Mouse (Mus musculus) midbrain, embryonic 14.5 days (tissue): ENCODE results near the gene Hsp90aa1. TPM values are rescaled to one million over a fixed set of nuclear protein-coding genes. Genes with fewer than 3 reads are reported as not detected.
A peak's percentile ranks its signal among the peaks of the same experiment; 100 is the strongest.
"Not testable (repeated sequence)": the region's sequence is repeated elsewhere in the genome, so short reads cannot be mapped to it uniquely, and the experiment has no call there.

Experiments used
- ATAC-seq: fragments of 200-750 bp; cut with Nextera tagmentation; 2 replicates; pipeline ENCODE4 v1.8.0; 2017; ENCODE audit warnings: moderate number of reproducible peaks, moderate library complexity; ENCODE audit not compliant: low FRiP score, low TSS enrichment
- DNase-seq: peaks from one replicate; pipeline ENCODE4 v3.0.0-alpha.2; 2015
- H3K27ac ChIP-seq: fragments of 300-500 bp; sonication (generic); replicated peaks from 2 replicates; pipeline ENCODE4 v1.5.1; 2014; ENCODE audit warnings: mild to moderate bottlenecking, low read depth, low read length, moderate library complexity
- H3K27me3 ChIP-seq: fragments of 300-500 bp; sonication (generic); 2 replicates; pipeline ENCODE4 v1.6.1; 2014; ENCODE audit warnings: low read length, control low read depth, mixed read lengths; ENCODE audit not compliant: control insufficient read depth, insufficient read depth
- H3K36me3 ChIP-seq: fragments of 300-500 bp; sonication (generic); 2 replicates; pipeline ENCODE4 v1.6.1; 2014; ENCODE audit warnings: low read length, control low read depth; ENCODE audit not compliant: control insufficient read depth, insufficient read depth
- H3K4me1 ChIP-seq: fragments of 300-500 bp; sonication (generic); 2 replicates; pipeline ENCODE4 v1.6.1; 2014; ENCODE audit warnings: mild to moderate bottlenecking, antibody characterized with exemption, low read length, control low read depth; ENCODE audit not compliant: control insufficient read depth, insufficient read depth
- H3K4me2 ChIP-seq: fragments of 300-500 bp; sonication (generic); 2 replicates; pipeline ENCODE4 v1.6.1; 2014; ENCODE audit warnings: mild to moderate bottlenecking, low read length, moderate library complexity
- H3K4me3 ChIP-seq: fragments of 300-500 bp; sonication (generic); replicated peaks from 2 replicates; pipeline ENCODE4 v1.5.1; 2014; ENCODE audit warnings: low read depth, low read length
- H3K9ac ChIP-seq: fragments of 300-500 bp; sonication (generic); replicated peaks from 2 replicates; pipeline ENCODE4 v1.6.1; 2014; ENCODE audit warnings: mild to moderate bottlenecking, low read length, moderate library complexity
- H3K9me3 ChIP-seq: fragments of 300-500 bp; sonication (generic); 2 replicates; pipeline ENCODE4 v1.6.1; 2016; ENCODE audit warnings: low read length, control low read depth, mixed read lengths; ENCODE audit not compliant: control insufficient read depth
- WGBS: fragments of 180-500 bp; shearing (Covaris S2); extraction: QIAGEN DNeasy Blood & Tissue Kit; methylation state at CpG from one replicate; pipeline ENCODE4 v1.1.7; 2014; 5-methylcytosine and 5-hydroxymethylcytosine counted together
- polyA plus RNA-seq: library from polyadenylated mRNA; unstranded; fragments of >200 nt; fragmentation: Nextera tagmentation; extraction: Ambion mirVana; gene quantifications from 2 replicates; pipeline ENCODE4 v1.2.1, GENCODE M21; 2014

Gene Hsp90aa1
- polyA plus RNA-seq, 1 experiment from 2014 or later, result 1,408 TPM

- H3K27ac ChIP-seq, result peak overlapping the region; percentile 97
- H3K4me1 ChIP-seq, result peaks cover 12% of the 10 kb centered on the region
- DNase-seq (peak; percentile 99), ATAC-seq (peak; percentile 95)
- H3K36me3 ChIP-seq, result peaks cover 29% of the 10 kb centered on the region
- H3K4me2 ChIP-seq, result peak overlapping the region; percentile 70
- H3K9ac ChIP-seq, result peak overlapping the region; percentile 99
- no peaks in the 10 kb centered on the region for H3K9me3 ChIP-seq
- no peaks in the 10 kb centered on the region for H3K27me3 ChIP-seq
- peak overlapping the region; percentile 98 for H3K4me3 ChIP-seq
- WGBS, result under 1% methylated on average over 89 of the region's 89 CpGs
Measured at GRCm38 (mm10) chr12:110696173-110696974, 6.2 kb downstream of the Hsp90aa1 start.

- Histone ChIP-seq H3K27me3 (no peaks in the 10 kb centered on the region), H3K9ac (peak overlapping the region; percentile 99), H3K4me2 (peak overlapping the region; percentile 61), H3K9me3 (no peaks in the 10 kb centered on the region), H3K4me3 (peak overlapping the region; percentile 98), H3K27ac (peak overlapping the region; percentile 97), H3K4me1 (peaks cover 12% of the 10 kb centered on the region), H3K36me3 (peaks cover 31% of the 10 kb centered on the region)
- ATAC-seq (peak; percentile 74), DNase-seq (peak; percentile 81)
- under 1% methylated on average over 54 of the region's 55 CpGs for WGBS
Measured at GRCm38 (mm10) chr12:110695676-110696171, 6.8 kb downstream of the Hsp90aa1 start.

- not testable (repeated sequence) for H3K4me3 ChIP-seq, H3K9ac ChIP-seq, H3K9me3 ChIP-seq, H3K4me2 ChIP-seq, H3K27me3 ChIP-seq, H3K27ac ChIP-seq, ATAC-seq, DNase-seq
- H3K4me1 ChIP-seq, result peaks cover 12% of the 10 kb centered on the region
- WGBS, result 78% methylated on average over 5 of the region's 5 CpGs
- H3K36me3 ChIP-seq, result peaks cover 52% of the 10 kb centered on the region
Measured at GRCm38 (mm10) chr12:110693378-110693777, 9.2 kb downstream of the Hsp90aa1 start.

GRCm38 (mm10) chr12:110689919-110690643, 12.4 kb downstream of the Hsp90aa1 start:
- Histone ChIP-seq H3K4me1 (peaks cover 9% of the 10 kb centered on the region), H3K9me3 (no peaks in the 10 kb centered on the region), H3K9ac (no peak overlapping the region), H3K36me3 (peaks cover 81% of the 10 kb centered on the region), H3K27ac (no peak overlapping the region), H3K27me3 (no peaks in the 10 kb centered on the region), H3K4me3 (no peak overlapping the region), H3K4me2 (no peak overlapping the region)
- 89% methylated on average over 6 of the region's 6 CpGs for WGBS
- ATAC-seq (no peak), DNase-seq (no peak)

DNA sequence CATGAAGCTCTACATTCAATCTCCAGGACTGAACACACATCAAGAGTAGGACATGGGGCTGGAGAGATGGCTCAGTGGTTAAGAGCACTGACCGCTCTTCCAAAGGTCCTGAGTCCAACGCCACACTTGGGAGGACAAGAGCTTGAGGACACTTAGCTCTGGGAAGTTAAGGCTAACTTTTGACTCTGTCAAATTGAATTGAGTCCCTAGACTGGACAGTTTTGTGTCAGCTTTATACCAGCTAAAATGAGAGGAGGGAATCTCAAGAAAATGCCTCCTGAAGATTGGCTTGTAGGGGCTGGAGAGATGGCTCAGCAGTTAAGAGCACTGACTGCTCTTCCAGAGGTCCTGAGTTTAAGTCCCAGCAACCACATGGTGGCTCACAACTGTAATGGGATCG, 13.6 kb downstream of the Hsp90aa1 start:
- WGBS, result 96% methylated on average over 3 of the region's 3 CpGs
- H3K9ac ChIP-seq, H3K27ac ChIP-seq, H3K4me2 ChIP-seq, DNase-seq, H3K4me3 ChIP-seq, H3K9me3 ChIP-seq, ATAC-seq, H3K27me3 ChIP-seq, H3K4me1 ChIP-seq: not testable (repeated sequence)
- H3K36me3 ChIP-seq, result peaks cover 73% of the 10 kb centered on the region

- Histone ChIP-seq H3K27me3 (no peaks in the 10 kb centered on the region), H3K4me2 (no peak overlapping the region), H3K4me3 (no peak overlapping the region), H3K9me3 (no peaks in the 10 kb centered on the region), H3K4me1 (no peaks in the 10 kb centered on the region), H3K9ac (no peak overlapping the region), H3K36me3 (peaks cover 66% of the 10 kb centered on the region), H3K27ac (no peak overlapping the region)
- 81% methylated on average over 12 of the region's 12 CpGs for WGBS
- no peak for ATAC-seq
- no peak for DNase-seq
Measured at GRCm38 (mm10) chr12:110687894-110688734, 14.4 kb downstream of the Hsp90aa1 start.

DNA sequence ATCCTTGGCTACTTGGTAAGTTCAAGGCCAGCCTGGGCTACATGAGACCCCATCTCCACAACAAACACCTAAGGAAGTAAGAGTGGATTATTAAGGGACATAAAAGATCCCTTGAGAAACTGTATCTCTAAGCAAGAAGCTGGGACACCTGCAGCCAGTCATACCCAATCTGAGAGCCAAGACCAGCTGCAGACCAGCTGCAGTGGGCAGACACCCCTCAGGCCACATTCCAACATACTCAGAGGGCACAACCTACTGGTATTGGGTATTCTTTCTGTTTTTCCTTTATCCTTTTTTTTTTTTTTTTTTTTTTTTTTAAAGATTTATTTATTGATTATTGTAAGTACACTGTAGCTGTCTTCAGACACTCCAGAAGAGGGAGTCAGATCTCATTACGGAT, 18.9 kb downstream of the Hsp90aa1 start:
- H3K27me3 ChIP-seq, result no peaks in the 10 kb centered on the region
- peaks cover 31% of the 10 kb centered on the region for H3K36me3 ChIP-seq
- H3K4me1 ChIP-seq, result no peaks in the 10 kb centered on the region
- DNase-seq (no peak), ATAC-seq (no peak)
- H3K4me2 ChIP-seq, result no peak overlapping the region
- WGBS, result no CpG with 5 or more reads among the region's 1 CpGs
- H3K4me3 ChIP-seq, result no peak overlapping the region
- no peak overlapping the region for H3K9ac ChIP-seq
- H3K9me3 ChIP-seq, result no peaks in the 10 kb centered on the region
- no peak overlapping the region for H3K27ac ChIP-seq

- 79% methylated on average over 9 of the region's 9 CpGs for WGBS
- no peak within 1 kb of the TSS for H3K27ac ChIP-seq
- H3K9me3 ChIP-seq, result no peaks in the 10 kb centered on the region
- H3K4me3 ChIP-seq, result no peak within 1 kb of the TSS
- peaks cover 23% of the 10 kb centered on the region for H3K36me3 ChIP-seq
- no peak within 1 kb of the TSS for H3K9ac ChIP-seq
- H3K27me3 ChIP-seq, result no peaks in the 10 kb centered on the region
- DNase-seq (no peak), ATAC-seq (no peak)
- H3K4me2 ChIP-seq, result no peak within 1 kb of the TSS
- H3K4me1 ChIP-seq, result no peaks in the 10 kb centered on the region
Measured at GRCm38 (mm10) chr12:110682561-110683299, 19.8 kb downstream of the Hsp90aa1 start, which contains the start of gene 1700001K19Rik. Gene 1700001K19Rik, minus strand, starts transcription at chr12:110682619.
